Mouse (Mus musculus) midbrain, embryonic 13.5 days (tissue): ENCODE results near the gene Eprs. TPM values are rescaled to one million over a fixed set of nuclear protein-coding genes. Genes with fewer than 3 reads are reported as not detected.

Experiments
- ATAC-seq: fragments of 200-750 bp; cut with Nextera tagmentation; 2 replicates; pipeline ENCODE4 v1.8.0; 2017; ENCODE audit warnings: mild to moderate bottlenecking, moderate TSS enrichment, moderate library complexity
- H3K27ac ChIP-seq: fragments of 300-500 bp; sonication (generic); 2 replicates; pipeline ENCODE4 v1.5.1; 2015; ENCODE audit warnings: inconsistent platforms, mild to moderate bottlenecking, moderate library complexity
- H3K27me3 ChIP-seq: fragments of 300-500 bp; sonication (generic); 2 replicates; pipeline ENCODE4 v1.6.1; 2015; ENCODE audit warnings: mild to moderate bottlenecking, inconsistent platforms
- H3K36me3 ChIP-seq: fragments of 300-500 bp; sonication (generic); 2 replicates; pipeline ENCODE4 v1.6.1; 2015; ENCODE audit warnings: mild to moderate bottlenecking, inconsistent platforms
- H3K4me1 ChIP-seq: fragments of 300-500 bp; sonication (generic); replicated peaks from 2 replicates; pipeline ENCODE4 v1.6.1; 2015; ENCODE audit warnings: inconsistent platforms
- H3K4me2 ChIP-seq: fragments of 300-500 bp; sonication (generic); replicated peaks from 2 replicates; pipeline ENCODE4 v1.6.1; 2015; ENCODE audit warnings: moderate library complexity, mild to moderate bottlenecking, inconsistent platforms
- H3K4me3 ChIP-seq: fragments of 300-500 bp; sonication (generic); replicated peaks from 2 replicates; pipeline ENCODE4 v1.5.1; 2015; ENCODE audit warnings: mild to moderate bottlenecking, inconsistent platforms
- H3K9ac ChIP-seq: fragments of 300-500 bp; sonication (generic); replicated peaks from 2 replicates; pipeline ENCODE4 v1.6.1; 2015; ENCODE audit warnings: mild to moderate bottlenecking, inconsistent platforms
- H3K9me3 ChIP-seq: fragments of 300-500 bp; sonication (generic); 2 replicates; pipeline ENCODE4 v1.6.1; 2016; ENCODE audit warnings: mild to moderate bottlenecking, inconsistent platforms
- WGBS: fragments of 180-500 bp; shearing (Covaris S2); methylation state at CpG from one replicate; pipeline ENCODE4 v1.1.7; 2015; 5-methylcytosine and 5-hydroxymethylcytosine counted together
- polyA plus RNA-seq: library from polyadenylated mRNA; unstranded; fragments of >200 nt; fragmentation: Nextera tagmentation; extraction: Ambion mirVana; gene quantifications from 2 replicates; pipeline ENCODE4 v1.2.1, GENCODE M21; 2015

The Eprs gene
- polyA plus RNA-seq, 1 experiment from 2014 or later = 142 TPM

DNA sequence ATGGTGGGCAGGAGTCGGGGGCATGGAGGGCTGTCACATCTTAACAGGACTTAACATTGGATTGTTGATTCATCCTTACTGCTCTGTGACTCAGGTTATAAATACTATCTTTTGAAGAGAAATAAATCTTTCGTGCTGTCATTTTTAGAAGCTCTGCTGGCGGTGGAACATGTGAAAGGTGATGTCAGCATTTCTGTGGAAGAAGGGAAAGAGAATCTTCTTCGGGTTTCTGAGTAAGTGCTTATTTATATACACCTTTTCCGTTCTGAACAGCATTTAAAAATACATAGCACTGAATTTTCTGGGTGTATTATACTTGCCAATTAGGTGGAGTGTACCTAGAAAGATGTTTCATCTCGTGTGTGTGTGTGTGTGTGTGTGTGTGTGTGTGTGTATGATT lies 4.5 kb downstream of the Eprs start:
- WGBS = 90% methylated on average over 6 of the region's 6 CpGs
- Histone ChIP-seq H3K9ac (no peak overlapping the region), H3K27ac (no peak overlapping the region), H3K27me3 (no peaks in the 10 kb centered on the region), H3K4me3 (no peak overlapping the region), H3K9me3 (no peaks in the 10 kb centered on the region), H3K36me3 (peaks cover 21% of the 10 kb centered on the region), H3K4me1 (peaks cover 21% of the 10 kb centered on the region), H3K4me2 (no peak overlapping the region)
- ATAC-seq = no peak

DNA sequence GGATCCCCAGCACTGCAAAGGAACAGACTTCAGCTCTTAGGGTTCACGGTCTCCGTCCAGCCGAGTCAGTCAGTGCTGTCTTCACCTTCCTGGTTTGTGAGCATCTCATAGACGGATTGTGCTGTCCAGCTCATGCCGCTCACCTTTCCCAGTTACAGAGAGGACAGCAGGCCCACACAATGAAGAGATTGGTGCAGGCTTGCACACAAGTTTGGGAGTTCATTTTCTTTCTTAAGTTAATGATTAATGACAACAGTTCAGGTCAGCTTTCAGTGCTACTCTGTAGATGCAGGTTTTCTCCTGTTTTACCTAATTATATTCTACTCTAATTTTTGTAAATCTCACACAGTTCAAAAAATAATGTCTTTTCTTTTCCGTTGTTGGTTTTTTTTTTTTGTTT lies 7.1 kb downstream of the Eprs start:
- no peak overlapping the region for H3K4me2 ChIP-seq
- no peak for ATAC-seq
- peaks cover 41% of the 10 kb centered on the region for H3K36me3 ChIP-seq
- no peak overlapping the region for H3K27ac ChIP-seq
- no peaks in the 10 kb centered on the region for H3K27me3 ChIP-seq
- no peaks in the 10 kb centered on the region for H3K9me3 ChIP-seq
- H3K9ac ChIP-seq = no peak overlapping the region
- 95% methylated on average over 6 of the region's 6 CpGs for WGBS
- peaks cover 6% of the 10 kb centered on the region for H3K4me1 ChIP-seq
- no peak overlapping the region for H3K4me3 ChIP-seq

DNA sequence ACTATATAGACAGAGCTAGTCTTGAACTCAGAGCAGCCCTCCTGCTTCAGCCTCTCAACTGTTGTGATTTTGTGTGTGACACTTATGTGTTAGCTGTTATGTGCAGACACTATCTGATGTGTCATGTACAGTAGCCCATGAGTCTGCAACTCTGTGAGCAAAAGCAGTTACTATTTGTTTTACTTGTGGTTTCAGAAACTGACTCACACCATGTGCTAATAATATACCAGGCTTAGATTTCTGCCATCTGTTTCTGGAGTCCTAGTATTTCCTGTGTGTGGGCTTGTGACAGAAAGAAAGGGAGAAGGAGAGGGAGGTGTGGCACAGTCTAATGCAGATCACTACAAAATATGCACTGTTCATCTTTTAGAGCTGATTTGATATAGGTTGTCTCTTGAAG lies 13.5 kb downstream of the Eprs start:
- no peak for ATAC-seq
- peaks cover 74% of the 10 kb centered on the region for H3K36me3 ChIP-seq
- no peak overlapping the region for H3K4me2 ChIP-seq
- no peaks in the 10 kb centered on the region for H3K9me3 ChIP-seq
- H3K4me3 ChIP-seq = no peak overlapping the region
- H3K9ac ChIP-seq = no peak overlapping the region
- no peak overlapping the region for H3K27ac ChIP-seq
- H3K4me1 ChIP-seq = no peaks in the 10 kb centered on the region
- H3K27me3 ChIP-seq = no peaks in the 10 kb centered on the region

- H3K4me2 ChIP-seq = no peak overlapping the region
- no peaks in the 10 kb centered on the region for H3K27me3 ChIP-seq
- H3K9ac ChIP-seq = no peak overlapping the region
- peaks cover 78% of the 10 kb centered on the region for H3K36me3 ChIP-seq
- no peak overlapping the region for H3K27ac ChIP-seq
- H3K4me1 ChIP-seq = no peaks in the 10 kb centered on the region
- no peak overlapping the region for H3K4me3 ChIP-seq
- 97% methylated on average over 2 of the region's 2 CpGs for WGBS
- H3K9me3 ChIP-seq = no peaks in the 10 kb centered on the region
- ATAC-seq = no peak
These were observed 14.6 kb downstream of the Eprs start for GRCm38 (mm10) chr1:185377429-185377828.

- Histone ChIP-seq H3K4me2 (no peak overlapping the region), H3K9ac (no peak overlapping the region), H3K36me3 (peaks cover 77% of the 10 kb centered on the region), H3K27ac (no peak overlapping the region), H3K9me3 (no peaks in the 10 kb centered on the region), H3K4me1 (no peaks in the 10 kb centered on the region), H3K27me3 (no peaks in the 10 kb centered on the region), H3K4me3 (no peak overlapping the region)
- ATAC-seq = no peak
- WGBS = 92% methylated on average over 5 of the region's 5 CpGs
These were observed 38.8 kb downstream of the Eprs start for GRCm38 (mm10) chr1:185401615-185402014.

DNA sequence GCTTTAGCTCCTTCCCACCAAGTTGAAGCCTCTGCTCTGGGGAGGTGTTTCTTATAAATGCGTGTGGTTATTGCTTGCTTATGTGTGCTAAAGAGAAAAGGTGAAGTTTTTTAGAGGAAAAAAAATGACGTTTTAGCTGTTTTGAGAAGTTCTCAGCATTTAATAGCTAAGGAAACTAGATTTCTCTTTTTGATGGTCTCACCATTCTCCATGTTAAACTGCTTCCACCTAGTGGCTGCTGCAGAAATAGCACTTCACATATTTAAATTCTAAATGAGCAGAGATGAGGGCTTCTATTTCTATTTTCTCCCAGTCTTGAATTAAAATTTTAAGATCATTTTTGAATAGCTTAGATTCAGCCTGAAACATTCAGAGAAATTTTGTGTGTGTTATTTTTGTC lies 41.2 kb downstream of the Eprs start:
- Histone ChIP-seq H3K27me3 (no peaks in the 10 kb centered on the region), H3K27ac (no peak overlapping the region), H3K4me2 (no peak overlapping the region), H3K4me1 (no peaks in the 10 kb centered on the region), H3K9ac (no peak overlapping the region), H3K9me3 (no peaks in the 10 kb centered on the region), H3K36me3 (peaks cover 75% of the 10 kb centered on the region), H3K4me3 (no peak overlapping the region)
- WGBS = 40% methylated on average over 2 of the region's 2 CpGs
- no peak for ATAC-seq

- Histone ChIP-seq H3K9ac (no peak overlapping the region), H3K36me3 (peaks cover 73% of the 10 kb centered on the region), H3K4me2 (no peak overlapping the region), H3K4me3 (no peak overlapping the region), H3K27ac (no peak overlapping the region), H3K9me3 (no peaks in the 10 kb centered on the region), H3K4me1 (no peaks in the 10 kb centered on the region), H3K27me3 (no peaks in the 10 kb centered on the region)
- no peak for ATAC-seq
- WGBS = 95% methylated on average over 10 of the region's 10 CpGs
These were observed 43.1 kb downstream of the Eprs start for GRCm38 (mm10) chr1:185405921-185406320.

DNA sequence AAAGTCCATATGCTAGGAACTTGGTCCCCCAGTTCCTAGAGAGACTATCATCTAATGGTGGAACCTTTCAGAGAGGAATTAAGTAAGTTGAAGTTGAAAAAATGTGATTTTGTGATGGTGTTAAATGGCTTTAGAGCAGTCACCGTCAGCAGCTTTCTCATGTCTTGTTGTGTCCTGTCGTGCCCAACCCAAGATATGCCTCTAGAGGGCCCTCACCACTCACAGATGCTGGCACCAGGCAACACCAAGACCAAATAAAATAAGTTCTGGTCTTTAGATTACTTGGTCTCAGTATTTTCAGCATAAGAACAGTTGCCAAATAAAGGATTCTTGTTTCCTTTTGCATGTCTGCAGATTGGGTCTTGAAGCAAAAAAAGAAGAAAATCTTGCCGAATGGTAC lies 47.0 kb downstream of the Eprs start:
- peaks cover 72% of the 10 kb centered on the region for H3K36me3 ChIP-seq
- no peaks in the 10 kb centered on the region for H3K9me3 ChIP-seq
- H3K4me3 ChIP-seq = no peak overlapping the region
- H3K4me1 ChIP-seq = no peaks in the 10 kb centered on the region
- H3K27me3 ChIP-seq = no peaks in the 10 kb centered on the region
- H3K9ac ChIP-seq = no peak overlapping the region
- ATAC-seq = no peak
- no peak overlapping the region for H3K27ac ChIP-seq
- H3K4me2 ChIP-seq = no peak overlapping the region
- 75% methylated on average over 3 of the region's 3 CpGs for WGBS

- H3K27me3 ChIP-seq = no peaks in the 10 kb centered on the region
- H3K9ac ChIP-seq = no peak overlapping the region
- H3K4me1 ChIP-seq = no peaks in the 10 kb centered on the region
- no peak overlapping the region for H3K27ac ChIP-seq
- H3K36me3 ChIP-seq = peaks cover 77% of the 10 kb centered on the region
- ATAC-seq = no peak
- 91% methylated on average over 9 of the region's 9 CpGs for WGBS
- no peak overlapping the region for H3K4me2 ChIP-seq
- H3K9me3 ChIP-seq = no peaks in the 10 kb centered on the region
- no peak overlapping the region for H3K4me3 ChIP-seq
These were observed 55.2 kb downstream of the Eprs start for GRCm38 (mm10) chr1:185418011-185418410.

DNA sequence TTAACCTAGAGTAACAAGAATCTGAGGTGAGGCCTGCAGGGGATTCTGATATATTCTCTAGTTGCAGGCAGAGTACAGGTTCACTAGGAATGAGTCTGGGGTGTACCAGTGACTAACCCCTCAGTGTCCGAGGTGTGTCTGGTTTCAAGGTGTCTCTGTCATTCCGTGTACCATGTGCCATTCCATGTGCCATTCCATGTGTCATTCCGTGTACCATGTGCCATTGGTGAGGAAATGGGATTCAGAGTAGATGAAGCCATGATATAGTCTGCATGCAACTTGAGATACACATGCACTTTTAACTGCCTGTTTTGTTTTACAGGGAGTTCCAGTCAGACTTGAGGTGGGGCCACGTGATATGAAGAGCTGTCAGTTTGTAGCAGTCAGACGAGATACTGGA lies 57.0 kb downstream of the Eprs start:
- no peak overlapping the region for H3K4me3 ChIP-seq
- 95% methylated on average over 5 of the region's 5 CpGs for WGBS
- H3K9me3 ChIP-seq = no peaks in the 10 kb centered on the region
- no peaks in the 10 kb centered on the region for H3K27me3 ChIP-seq
- no peak overlapping the region for H3K27ac ChIP-seq
- H3K4me1 ChIP-seq = no peaks in the 10 kb centered on the region
- ATAC-seq = no peak
- no peak overlapping the region for H3K4me2 ChIP-seq
- H3K36me3 ChIP-seq = peaks cover 81% of the 10 kb centered on the region
- H3K9ac ChIP-seq = no peak overlapping the region

GRCm38 (mm10) chr1:185420776-185421175 lies 57.9 kb downstream of the Eprs start:
- Histone ChIP-seq H3K4me1 (no peaks in the 10 kb centered on the region), H3K36me3 (peaks cover 82% of the 10 kb centered on the region), H3K4me2 (no peak overlapping the region), H3K27me3 (no peaks in the 10 kb centered on the region), H3K9ac (no peak overlapping the region), H3K9me3 (no peaks in the 10 kb centered on the region), H3K27ac (no peak overlapping the region), H3K4me3 (no peak overlapping the region)
- 92% methylated on average over 6 of the region's 6 CpGs for WGBS
- ATAC-seq = no peak

DNA sequence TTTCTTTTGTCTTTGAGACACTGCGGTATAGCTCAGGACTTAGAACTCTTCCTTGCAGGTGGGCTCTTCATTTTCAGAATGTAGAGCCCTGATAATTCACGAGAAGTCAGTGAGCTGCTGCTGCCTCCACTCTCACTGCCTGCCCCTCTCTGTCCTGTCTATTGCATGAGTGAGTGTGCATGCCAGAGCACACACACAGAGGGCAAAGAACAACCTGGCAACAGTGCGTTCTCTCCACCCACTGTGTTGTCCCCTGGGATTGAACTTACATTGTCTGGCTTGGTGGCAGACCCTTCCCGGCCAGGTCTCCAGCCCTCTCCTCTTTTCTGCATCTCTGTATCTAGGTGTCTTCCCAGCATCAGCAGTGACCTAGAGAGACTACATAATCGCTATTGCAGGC lies 63.7 kb downstream of the Eprs start:
- Histone ChIP-seq H3K36me3 (peaks cover 75% of the 10 kb centered on the region), H3K4me3 (no peak overlapping the region)
- WGBS = 93% methylated on average over 5 of the region's 5 CpGs

DNA sequence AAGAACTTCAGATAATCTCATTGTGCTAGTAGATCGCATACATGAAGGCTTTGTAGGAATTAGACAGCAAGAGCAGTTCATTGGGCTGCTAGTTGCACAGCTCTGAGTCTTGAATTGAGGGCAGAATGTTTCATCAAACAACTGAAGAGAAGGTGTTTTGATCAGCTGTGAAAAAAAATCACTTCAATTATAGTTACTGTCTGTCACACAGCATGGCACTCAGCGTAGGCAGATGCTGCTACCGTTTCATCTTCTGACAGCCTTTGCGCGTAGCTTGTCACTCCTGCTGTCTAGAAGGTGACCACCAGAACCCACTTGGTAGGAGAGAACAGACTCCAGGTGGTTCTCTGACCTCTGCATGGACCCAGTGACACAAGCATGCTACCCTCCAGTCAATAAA lies 67.6 kb downstream of the Eprs start:
- 89% methylated on average over 5 of the region's 5 CpGs for WGBS
- no peak for ATAC-seq
- H3K9me3 ChIP-seq = no peaks in the 10 kb centered on the region
- no peaks in the 10 kb centered on the region for H3K27me3 ChIP-seq
- no peak overlapping the region for H3K4me2 ChIP-seq
- no peak overlapping the region for H3K4me3 ChIP-seq
- H3K27ac ChIP-seq = no peak overlapping the region
- no peak overlapping the region for H3K9ac ChIP-seq
- H3K36me3 ChIP-seq = peaks cover 42% of the 10 kb centered on the region
- no peaks in the 10 kb centered on the region for H3K4me1 ChIP-seq

More for the DNA sequence above, 63.7 kb downstream of the Eprs start:
- Histone ChIP-seq H3K4me2 (no peak overlapping the region), H3K4me1 (no peaks in the 10 kb centered on the region), H3K9ac (no peak overlapping the region), H3K9me3 (no peaks in the 10 kb centered on the region), H3K27ac (no peak overlapping the region), H3K27me3 (no peaks in the 10 kb centered on the region)
- ATAC-seq = no peak
